Mouse (Mus musculus) hindbrain, embryonic 16.5 days (tissue): Measurements from ENCODE around the gene Cadps. TPM values are rescaled to one million over a fixed set of nuclear protein-coding genes. Genes with fewer than 3 reads are reported as not detected.

Experiments used
- ATAC-seq: fragments of 200-750 bp; cut with Nextera tagmentation; 2 replicates; pipeline ENCODE4 v1.8.0; 2017; ENCODE audit warnings: moderate TSS enrichment, moderate library complexity
- H3K27ac ChIP-seq: fragments of 300-500 bp; sonication (generic); 2 replicates; pipeline ENCODE4 v1.5.1; 2014; ENCODE audit warnings: low read depth, mild to moderate bottlenecking, control low read depth, low read length, moderate library complexity
- H3K27me3 ChIP-seq: fragments of 300-500 bp; sonication (generic); replicated peaks from 2 replicates; pipeline ENCODE4 v1.6.1; 2014; ENCODE audit warnings: low read length; ENCODE audit not compliant: control insufficient read depth, insufficient read depth
- H3K36me3 ChIP-seq: fragments of 300-500 bp; sonication (generic); 2 replicates; pipeline ENCODE4 v1.6.1; 2014; ENCODE audit warnings: mild to moderate bottlenecking, low read length, moderate library complexity, mixed read lengths; ENCODE audit not compliant: control insufficient read depth, insufficient read depth
- H3K4me1 ChIP-seq: fragments of 300-500 bp; sonication (generic); 2 replicates; pipeline ENCODE4 v1.6.1; 2014; ENCODE audit warnings: low read depth, low read length; ENCODE audit not compliant: control insufficient read depth, insufficient read depth
- H3K4me2 ChIP-seq: fragments of 300-500 bp; sonication (generic); 2 replicates; pipeline ENCODE4 v1.6.1; 2014; ENCODE audit warnings: mild to moderate bottlenecking, low read length, control low read depth, moderate library complexity
- H3K4me3 ChIP-seq: fragments of 300-500 bp; sonication (generic); 2 replicates; pipeline ENCODE4 v1.5.1; 2014; ENCODE audit warnings: mild to moderate bottlenecking, low read length, control low read depth, moderate library complexity
- H3K9ac ChIP-seq: fragments of 300-500 bp; sonication (generic); 2 replicates; pipeline ENCODE4 v1.6.1; 2014; ENCODE audit warnings: low read depth, mild to moderate bottlenecking, control low read depth, low read length, moderate library complexity
- H3K9me3 ChIP-seq: fragments of 300-500 bp; sonication (generic); 2 replicates; pipeline ENCODE4 v1.6.1; 2014; ENCODE audit warnings: mild to moderate bottlenecking, low read length, moderate library complexity; ENCODE audit not compliant: control insufficient read depth
- WGBS: fragments of 180-500 bp; shearing (Covaris S2); extraction: QIAGEN DNeasy Blood & Tissue Kit; methylation state at CpG from one replicate; pipeline ENCODE4 v1.1.7; 2014; 5-methylcytosine and 5-hydroxymethylcytosine counted together
- polyA plus RNA-seq: library from polyadenylated mRNA; unstranded; fragments of >200 nt; fragmentation: Nextera tagmentation; extraction: Ambion mirVana; gene quantifications from 2 replicates; pipeline ENCODE4 v1.2.1, GENCODE M21; 2015

The Cadps gene
- 40.7 and 49.0 TPM in 2 replicates for polyA plus RNA-seq

DNA sequence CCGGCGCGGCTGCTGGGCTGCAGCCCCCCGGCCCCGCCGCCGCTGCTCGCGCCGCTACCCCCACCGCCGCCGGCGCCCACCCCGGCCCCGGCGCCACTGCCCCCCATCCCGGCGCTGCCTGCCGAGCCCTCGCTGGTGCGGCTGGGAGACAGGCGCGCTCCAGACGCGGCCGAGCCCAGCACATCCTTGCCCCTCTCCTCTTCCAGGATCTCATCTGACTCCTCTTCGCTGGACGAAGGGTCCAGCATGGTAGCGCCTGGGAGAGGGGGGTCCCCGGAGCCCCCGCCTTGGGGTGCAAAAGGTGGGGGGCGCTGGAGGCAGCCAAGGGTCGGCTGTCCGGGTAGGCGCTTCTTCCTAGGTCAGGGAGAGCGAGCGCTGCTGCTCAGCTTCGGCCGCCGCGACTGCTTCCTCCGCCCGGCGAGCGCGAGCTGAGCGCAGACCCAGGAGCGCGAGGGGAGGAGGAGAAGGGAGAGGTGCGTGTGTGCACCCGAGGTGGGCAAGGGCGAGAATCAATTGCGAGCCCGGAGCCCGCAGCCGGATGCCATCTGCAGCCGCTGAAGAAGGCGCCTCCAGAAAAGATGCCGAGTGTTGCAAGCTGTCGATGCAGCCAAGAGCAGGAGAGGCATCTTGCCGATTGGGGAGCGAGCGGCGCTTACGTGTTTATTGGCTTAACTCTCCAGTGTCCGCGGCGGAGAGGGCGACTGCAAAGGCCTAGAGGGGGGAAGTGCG is at the start of gene Cadps:
TSS of gene Cadps (minus strand) at position 589 of the 729 bp plus-strand sequence.
- peak within 1 kb of the TSS; percentile 98 for H3K27ac ChIP-seq
- H3K9me3 ChIP-seq: no peaks in the 10 kb centered on the region
- peak within 1 kb of the TSS; percentile 70 for H3K4me2 ChIP-seq
- peak within 1 kb of the TSS; percentile 95 for H3K9ac ChIP-seq
- peak; percentile 81 for ATAC-seq
- peak within 1 kb of the TSS; percentile 89 for H3K4me3 ChIP-seq
- H3K4me1 ChIP-seq: peaks cover 12% of the 10 kb centered on the region
- no peaks in the 10 kb centered on the region for H3K27me3 ChIP-seq
- no peaks in the 10 kb centered on the region for H3K36me3 ChIP-seq
- 0% methylated on average over 49 of the region's 71 CpGs for WGBS

DNA sequence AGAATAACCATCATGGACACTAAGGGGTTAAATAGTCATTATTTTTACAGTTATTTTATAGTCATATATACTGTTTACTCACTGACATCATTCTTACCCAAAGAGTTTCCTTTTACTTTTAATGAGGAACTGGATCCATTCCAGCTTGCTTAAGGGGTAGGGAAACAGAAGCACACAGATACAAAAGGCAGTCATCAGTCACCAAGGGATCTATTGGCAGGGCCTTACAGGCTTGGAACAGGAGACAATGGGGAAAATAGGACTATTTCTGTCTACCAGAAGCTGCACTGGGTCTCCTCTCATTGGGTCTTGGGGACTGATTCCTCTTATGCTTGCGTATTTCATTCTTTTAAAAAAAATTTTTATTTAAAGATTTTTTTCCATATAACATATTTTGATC is 46.7 kb upstream of the Cadps start:
- Histone ChIP-seq H3K9ac (no peak overlapping the region), H3K27me3 (no peaks in the 10 kb centered on the region), H3K4me1 (no peaks in the 10 kb centered on the region), H3K9me3 (no peaks in the 10 kb centered on the region), H3K27ac (no peak overlapping the region), H3K36me3 (no peaks in the 10 kb centered on the region), H3K4me2 (no peak overlapping the region), H3K4me3 (no peak overlapping the region)
- no peak for ATAC-seq
- WGBS: 86% methylated on average over 1 of the region's 1 CpGs

GRCm38 (mm10) chr14:12865258-12865657 is 42.4 kb upstream of the Cadps start:
- Histone ChIP-seq H3K4me2 (no peak overlapping the region), H3K27ac (no peak overlapping the region), H3K4me1 (no peaks in the 10 kb centered on the region), H3K9ac (no peak overlapping the region), H3K9me3 (no peaks in the 10 kb centered on the region), H3K36me3 (no peaks in the 10 kb centered on the region), H3K4me3 (no peak overlapping the region), H3K27me3 (no peaks in the 10 kb centered on the region)
- ATAC-seq: no peak
- WGBS: 78% methylated on average over 2 of the region's 2 CpGs

GRCm38 (mm10) chr14:12843860-12844259 is 21.0 kb upstream of the Cadps start:
- no peaks in the 10 kb centered on the region for H3K27me3 ChIP-seq
- H3K4me3 ChIP-seq: no peak overlapping the region
- no peak overlapping the region for H3K4me2 ChIP-seq
- H3K9me3 ChIP-seq: no peaks in the 10 kb centered on the region
- H3K9ac ChIP-seq: no peak overlapping the region
- no peak for ATAC-seq
- H3K4me1 ChIP-seq: no peaks in the 10 kb centered on the region
- H3K36me3 ChIP-seq: no peaks in the 10 kb centered on the region
- no peak overlapping the region for H3K27ac ChIP-seq

GRCm38 (mm10) chr14:12839471-12839870 is 16.6 kb upstream of the Cadps start:
- Histone ChIP-seq H3K4me1 (no peaks in the 10 kb centered on the region), H3K9ac (no peak overlapping the region), H3K4me2 (no peak overlapping the region), H3K27ac (no peak overlapping the region), H3K36me3 (no peaks in the 10 kb centered on the region), H3K27me3 (no peaks in the 10 kb centered on the region), H3K9me3 (no peaks in the 10 kb centered on the region), H3K4me3 (no peak overlapping the region)
- ATAC-seq: no peak
- WGBS: 77% methylated on average over 1 of the region's 1 CpGs

DNA sequence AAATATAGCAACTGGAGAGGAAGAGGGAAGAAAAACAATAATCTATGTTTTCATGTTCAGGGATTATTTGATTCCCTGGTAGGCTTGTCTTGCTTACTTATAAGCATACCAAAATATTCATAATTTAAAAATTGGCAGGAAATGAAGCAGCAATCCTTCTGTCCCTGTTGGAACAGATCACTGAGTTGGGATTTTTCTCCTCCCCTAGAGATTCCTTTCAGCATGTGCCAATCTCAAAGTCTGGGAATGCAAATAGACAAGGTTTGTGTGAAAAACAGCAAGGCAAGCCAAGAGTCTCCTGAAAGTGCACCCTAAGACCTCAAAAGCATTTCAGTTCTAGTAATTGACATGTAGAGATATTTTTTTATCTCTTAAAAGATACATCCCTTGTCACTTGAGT is 16.1 kb upstream of the Cadps start:
- no peaks in the 10 kb centered on the region for H3K27me3 ChIP-seq
- H3K4me3 ChIP-seq: no peak overlapping the region
- H3K9ac ChIP-seq: no peak overlapping the region
- no peak overlapping the region for H3K27ac ChIP-seq
- no peaks in the 10 kb centered on the region for H3K9me3 ChIP-seq
- no peaks in the 10 kb centered on the region for H3K4me1 ChIP-seq
- no peaks in the 10 kb centered on the region for H3K36me3 ChIP-seq
- ATAC-seq: no peak
- H3K4me2 ChIP-seq: no peak overlapping the region

DNA sequence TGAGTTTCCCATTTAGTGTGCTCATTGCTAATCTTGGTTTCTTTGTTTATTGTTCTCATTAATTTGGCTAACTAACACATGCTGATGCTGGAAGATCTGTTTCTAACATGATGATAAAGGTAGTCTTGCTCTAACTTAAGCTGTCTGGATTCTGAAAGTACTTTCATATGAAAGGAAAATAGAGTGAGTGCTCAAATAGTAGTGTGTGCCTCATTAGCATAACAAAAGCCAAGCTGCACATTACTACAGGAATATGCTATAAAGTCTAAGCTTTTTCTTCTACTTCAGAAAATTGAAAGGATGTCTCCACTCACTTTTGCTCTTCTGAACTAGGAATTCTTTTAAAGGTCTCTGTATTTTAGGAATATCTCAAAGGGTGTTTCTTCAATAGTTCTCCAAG is 15.4 kb upstream of the Cadps start:
- Histone ChIP-seq H3K36me3 (no peaks in the 10 kb centered on the region), H3K9ac (no peak overlapping the region), H3K4me2 (no peak overlapping the region), H3K27ac (no peak overlapping the region), H3K9me3 (no peaks in the 10 kb centered on the region), H3K27me3 (no peaks in the 10 kb centered on the region), H3K4me1 (no peaks in the 10 kb centered on the region), H3K4me3 (no peak overlapping the region)
- no peak for ATAC-seq

- 15% methylated on average over 1 of the region's 1 CpGs for WGBS
- H3K9ac ChIP-seq: no peak overlapping the region
- no peak for ATAC-seq
These were observed 15.0 kb upstream of the Cadps start for GRCm38 (mm10) chr14:12837902-12838301.

GRCm38 (mm10) chr14:12823781-12824180 is 902 bp upstream of the Cadps start:
- H3K9ac ChIP-seq: no peak overlapping the region
- WGBS: 12% methylated on average over 6 of the region's 6 CpGs
- H3K9me3 ChIP-seq: no peaks in the 10 kb centered on the region
- peak overlapping the region; percentile 70 for H3K4me2 ChIP-seq
- peak overlapping the region; percentile 89 for H3K4me3 ChIP-seq
- H3K27me3 ChIP-seq: no peaks in the 10 kb centered on the region
- peaks cover 12% of the 10 kb centered on the region for H3K4me1 ChIP-seq
- no peak for ATAC-seq
- no peak overlapping the region; the same call in 1 of the 2 replicates for H3K27ac ChIP-seq
- H3K36me3 ChIP-seq: no peaks in the 10 kb centered on the region

More at GRCm38 (mm10) chr14:12837902-12838301, 15.0 kb upstream of the Cadps start:
- Histone ChIP-seq H3K36me3 (no peaks in the 10 kb centered on the region), H3K4me1 (no peaks in the 10 kb centered on the region), H3K27me3 (no peaks in the 10 kb centered on the region), H3K4me3 (no peak overlapping the region), H3K27ac (no peak overlapping the region), H3K9me3 (no peaks in the 10 kb centered on the region), H3K4me2 (no peak overlapping the region)
